Mouse (Mus musculus) yolk sac, embryonic 10.5 days (tissue): ENCODE data around the gene Sorcs3.

ENCODE experiments used
- DNase-seq: peaks from one replicate; pipeline ENCODE4 v3.0.0-alpha.2; 2017; ENCODE audit warnings: low spot score

Sorcs3 gene

DNA sequence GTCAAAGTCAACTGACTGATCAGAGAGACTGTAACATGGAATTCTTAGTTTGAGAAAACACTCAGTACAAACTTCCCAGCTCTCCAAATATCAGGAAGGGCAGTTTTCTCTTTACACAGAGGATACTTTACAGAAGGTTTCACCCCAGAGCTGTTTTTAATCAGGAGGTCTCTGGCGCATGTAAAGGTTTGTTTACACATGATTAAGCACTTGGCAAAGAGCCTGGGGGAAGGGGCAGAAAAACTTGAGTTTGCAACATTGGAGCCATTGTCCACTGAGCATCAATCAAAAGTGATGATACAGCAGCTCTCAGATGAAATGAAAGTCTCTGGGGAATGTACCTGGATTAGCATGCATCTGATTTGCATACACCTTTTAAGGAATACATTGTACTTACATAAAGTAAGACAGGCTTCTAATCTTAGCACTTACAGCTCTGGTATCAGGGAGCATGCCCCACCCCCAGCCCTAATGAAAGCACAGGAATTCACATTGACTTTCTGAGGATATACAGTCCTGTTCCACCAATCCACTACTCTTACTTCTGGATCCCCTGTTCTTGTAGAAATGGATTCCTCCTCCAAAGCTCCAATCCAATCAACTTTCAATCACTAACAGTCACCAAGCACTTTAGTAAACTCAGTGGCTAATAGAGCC, 500.6 kb downstream of the Sorcs3 start:
- DNase-seq, result peak; percentile 22

DNA sequence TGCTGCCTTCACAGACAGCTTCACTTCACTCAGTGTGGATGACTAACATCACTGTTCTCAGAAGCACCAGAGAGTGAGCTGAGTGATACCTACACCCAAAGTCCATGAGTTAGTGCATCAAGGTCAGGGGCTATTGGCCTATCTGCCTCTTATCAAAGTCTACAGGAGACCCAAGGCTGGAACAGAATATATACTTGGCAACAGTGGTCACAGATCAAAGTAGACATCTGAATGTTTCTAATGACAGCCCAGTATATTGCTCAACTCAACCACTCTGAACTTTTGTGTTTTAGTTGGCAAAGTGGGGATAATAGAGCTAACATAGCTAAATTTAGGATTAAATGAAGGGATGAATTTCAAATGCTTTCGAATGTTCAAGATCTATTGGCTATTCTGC, 501.1 kb downstream of the Sorcs3 start:
- DNase-seq, result no peak

DNA sequence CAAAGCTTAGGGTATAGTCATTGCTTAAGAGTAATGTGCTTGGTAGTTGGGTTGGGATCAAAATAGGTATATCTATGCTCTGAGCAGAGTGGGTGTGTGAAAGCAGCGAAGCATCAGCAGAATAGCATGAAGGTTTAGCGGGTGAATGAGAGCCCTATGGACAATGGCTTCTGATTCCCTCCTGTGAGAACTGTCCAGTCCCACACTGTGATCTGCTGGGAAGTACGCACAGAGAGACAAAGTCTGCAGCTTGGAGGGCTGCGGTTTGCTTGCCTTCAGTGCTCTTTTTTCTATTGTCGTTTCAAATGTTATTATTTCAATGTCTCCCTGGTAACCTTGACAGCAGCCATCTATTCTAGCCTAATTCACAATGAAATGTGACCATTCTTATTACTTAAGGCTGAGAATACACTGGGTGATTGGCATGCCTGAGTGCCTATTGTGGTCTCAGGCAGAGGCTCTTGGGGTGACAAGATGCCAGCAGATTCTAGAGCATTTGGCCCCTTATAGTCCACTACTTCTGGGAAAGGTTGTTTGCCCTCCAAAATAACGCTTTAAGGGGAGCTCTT, 520.1 kb downstream of the Sorcs3 start:
- no peak for DNase-seq

DNA sequence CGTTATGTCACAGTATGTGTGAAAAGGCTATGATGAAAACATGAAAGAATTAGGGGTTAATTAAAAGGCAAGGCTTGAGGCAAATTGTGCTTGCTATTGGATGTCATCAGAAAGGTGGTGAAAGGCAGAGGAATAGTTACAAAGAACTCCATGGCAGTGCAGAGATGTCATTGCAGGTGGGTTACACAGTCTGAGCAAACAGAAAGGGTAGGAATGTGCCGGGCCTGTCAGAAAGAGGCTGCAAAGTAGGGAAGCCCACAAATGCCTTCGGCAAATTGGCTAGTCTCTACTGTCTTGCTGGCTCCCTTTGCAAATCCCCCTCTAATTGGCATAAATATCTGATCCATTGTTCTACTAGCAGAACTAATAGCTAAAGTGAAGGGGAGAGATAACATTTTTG, 521.2 kb downstream of the Sorcs3 start:
- DNase-seq, result no peak

DNA sequence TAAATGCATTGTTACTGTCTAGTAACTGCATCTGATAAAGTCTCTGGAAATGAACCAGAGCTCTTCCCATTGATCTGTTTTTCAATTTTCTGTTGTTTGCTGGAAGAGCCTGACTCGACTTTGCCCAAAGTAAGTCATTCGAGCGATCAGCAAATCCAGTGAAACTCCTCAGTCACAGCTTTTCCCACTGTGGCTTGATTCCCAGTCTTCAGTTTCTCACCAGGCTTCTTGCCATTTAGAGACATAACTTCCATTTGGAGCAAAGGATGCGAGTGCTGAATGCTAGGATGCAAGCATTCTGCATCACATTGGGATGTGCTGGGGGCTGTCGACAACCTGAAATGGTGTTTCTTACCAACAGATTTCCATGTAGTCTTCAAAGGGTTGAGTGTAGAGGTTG, 521.8 kb downstream of the Sorcs3 start:
- DNase-seq, result no peak

DNA sequence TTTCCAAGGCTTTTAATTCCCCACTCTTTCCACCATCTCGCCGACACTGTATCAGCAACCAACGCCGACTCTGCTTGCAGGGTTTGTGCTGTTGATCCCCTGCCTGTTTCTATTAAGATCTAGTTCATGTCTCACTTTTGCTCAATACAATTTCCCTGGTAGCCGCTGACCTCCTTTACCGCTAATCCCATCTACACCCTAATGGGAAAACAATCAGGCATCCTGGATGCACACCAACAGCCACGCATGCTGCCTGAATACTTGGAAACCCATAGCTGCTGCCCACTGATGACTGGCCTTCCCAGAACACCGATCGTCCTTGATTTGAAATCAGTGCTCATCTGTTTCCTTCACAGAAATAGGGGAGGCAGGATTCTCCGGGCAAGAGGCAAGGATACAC, 525.9 kb downstream of the Sorcs3 start:
- DNase-seq, result no peak

DNA sequence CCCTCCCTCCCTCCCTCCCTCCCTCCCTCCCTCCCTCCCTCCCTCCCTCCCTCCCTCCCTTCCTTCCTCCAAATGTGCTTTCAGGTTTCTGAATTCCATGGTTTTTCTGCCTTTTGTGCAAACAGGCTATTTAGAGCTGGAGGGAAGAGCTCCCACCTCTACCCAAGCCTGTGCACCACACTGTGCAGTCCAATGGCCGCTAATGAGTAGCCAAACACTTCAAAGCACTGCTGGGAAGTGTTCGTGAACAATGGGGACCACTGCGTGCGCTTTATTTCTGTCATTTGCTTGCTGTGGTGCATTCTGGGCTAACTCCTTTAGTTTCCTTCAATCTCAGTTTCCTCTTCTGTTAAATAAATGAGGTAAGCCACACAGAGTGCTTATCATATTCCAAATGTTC, 528.5 kb downstream of the Sorcs3 start:
- DNase-seq, result no peak

DNA sequence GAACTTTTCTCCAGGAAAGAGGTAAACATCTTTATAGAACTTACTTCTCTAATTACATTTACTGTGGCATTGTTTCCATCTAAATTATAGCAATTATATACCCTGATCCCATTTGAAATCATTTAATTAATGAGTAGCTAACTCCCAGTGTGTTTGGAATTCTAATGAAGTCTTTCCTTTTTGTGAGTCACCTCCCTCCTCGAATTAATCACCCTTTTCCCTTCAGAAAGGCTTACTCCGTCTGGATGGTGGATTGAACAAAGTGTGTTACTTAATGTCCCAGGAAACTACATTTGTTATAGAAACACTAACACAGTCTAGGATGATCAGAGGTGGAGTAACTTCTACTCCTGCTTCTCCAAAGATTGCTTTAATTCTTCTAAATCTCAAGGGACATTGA, 531.7 kb downstream of the Sorcs3 start:
- DNase-seq, result no peak

DNA sequence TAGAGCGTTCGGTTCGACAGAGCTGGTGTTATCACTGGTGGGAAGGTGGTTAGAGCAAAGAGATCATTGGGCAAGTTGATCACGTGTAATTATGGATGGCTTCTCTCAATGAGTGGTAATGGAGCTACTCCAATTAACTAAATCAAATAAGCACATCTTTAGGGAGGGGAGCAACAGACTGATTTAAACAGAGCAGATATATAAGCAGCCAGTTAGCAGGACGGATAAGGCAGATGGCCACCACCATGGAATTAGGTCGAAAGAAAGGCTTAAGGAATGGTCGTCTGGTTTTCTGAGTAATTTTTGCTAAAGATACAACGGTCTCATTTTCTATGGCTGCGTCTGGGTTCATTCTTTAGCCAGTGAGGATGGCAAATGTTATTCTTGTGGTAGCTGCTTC, 549.3 kb downstream of the Sorcs3 start:
- no peak for DNase-seq

DNA sequence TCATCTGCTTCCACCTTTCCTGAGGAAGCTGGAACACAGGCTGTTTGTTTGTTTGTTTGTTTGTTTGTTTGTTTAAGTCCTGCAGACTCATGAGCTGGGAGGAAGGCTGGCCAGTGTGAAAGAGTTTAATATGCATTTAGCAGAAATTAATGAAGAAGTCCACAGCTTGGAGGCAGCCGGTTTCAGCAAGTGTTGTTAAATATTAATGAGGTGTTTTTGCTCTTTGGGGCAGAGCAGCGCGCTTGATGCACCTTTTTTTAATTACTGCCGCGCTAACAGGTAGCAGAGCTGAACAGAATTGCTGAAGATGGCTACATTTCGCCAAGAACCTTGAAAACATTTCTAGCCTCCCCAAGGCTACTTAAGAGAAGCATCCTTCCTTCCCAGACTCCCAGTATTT, 551.0 kb downstream of the Sorcs3 start:
- DNase-seq, result no peak

DNA sequence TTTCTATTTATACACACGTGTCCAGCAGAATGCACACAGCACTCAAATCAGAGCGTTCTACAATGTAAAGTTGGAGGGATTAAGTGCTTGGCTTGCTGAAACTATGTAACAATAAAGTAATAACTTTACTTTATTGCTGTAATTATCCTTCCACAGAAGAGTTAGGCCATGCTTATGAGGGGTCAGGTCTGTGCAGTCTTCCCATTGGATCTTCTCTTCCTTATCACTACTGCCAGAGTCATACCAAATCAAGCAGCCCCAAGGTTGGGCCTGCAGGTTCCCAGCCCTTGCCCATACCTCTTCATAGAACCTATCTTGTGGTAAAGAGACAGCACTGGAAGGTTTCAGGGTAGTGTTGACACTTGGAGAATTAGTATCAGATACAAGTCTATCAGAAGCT, 560.7 kb downstream of the Sorcs3 start:
- no peak for DNase-seq

DNA sequence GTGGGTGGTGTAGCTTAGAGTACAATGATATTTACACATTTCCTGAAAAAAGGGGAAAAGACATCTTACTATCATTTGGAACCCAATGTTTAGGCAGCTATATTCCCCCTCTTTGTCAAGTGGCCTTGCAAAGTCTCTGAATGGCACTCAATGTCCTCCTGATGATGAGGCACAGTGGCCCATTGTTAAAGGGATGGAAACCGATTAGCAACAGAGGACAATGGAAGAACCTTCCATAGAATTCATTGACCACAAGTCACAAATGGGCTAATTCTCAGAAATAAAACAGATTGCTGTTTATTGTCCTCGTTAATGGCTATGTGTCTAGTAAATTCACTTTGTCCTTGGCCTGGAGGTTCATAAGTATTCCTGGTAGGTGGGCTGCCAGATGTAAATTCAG, 565.7 kb downstream of the Sorcs3 start:
- no peak for DNase-seq

DNA sequence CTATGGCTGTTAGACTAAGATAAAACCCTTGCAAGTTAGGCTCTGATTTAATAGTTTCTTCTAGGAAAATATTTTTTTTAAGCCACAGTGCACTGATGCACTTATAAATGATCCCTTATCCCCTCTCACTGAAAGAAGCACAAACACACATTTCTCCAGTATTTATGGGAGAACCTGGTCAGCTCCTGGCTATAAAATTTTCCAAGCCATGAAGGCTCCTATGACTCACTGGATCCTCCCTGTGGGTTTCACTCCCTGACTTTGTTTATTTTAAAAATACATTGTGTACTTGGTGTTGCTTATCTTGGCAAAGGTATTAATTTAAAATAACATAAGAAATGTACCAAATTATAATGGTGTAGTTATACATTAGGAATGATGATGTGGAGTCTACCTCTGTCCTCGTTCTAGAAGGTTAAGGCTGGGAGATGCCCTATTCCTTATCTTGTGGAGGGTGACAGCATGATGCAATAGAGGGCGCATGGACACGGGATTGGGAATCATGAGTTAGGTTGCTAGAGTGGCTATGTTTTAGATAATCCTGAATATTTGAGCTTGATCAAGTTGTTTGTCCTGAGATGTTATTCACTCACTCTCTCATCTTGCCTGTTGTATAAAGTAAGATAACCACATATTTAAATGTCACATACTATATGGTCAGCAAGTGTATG, 573.4 kb downstream of the Sorcs3 start:
- DNase-seq, result no peak

DNA sequence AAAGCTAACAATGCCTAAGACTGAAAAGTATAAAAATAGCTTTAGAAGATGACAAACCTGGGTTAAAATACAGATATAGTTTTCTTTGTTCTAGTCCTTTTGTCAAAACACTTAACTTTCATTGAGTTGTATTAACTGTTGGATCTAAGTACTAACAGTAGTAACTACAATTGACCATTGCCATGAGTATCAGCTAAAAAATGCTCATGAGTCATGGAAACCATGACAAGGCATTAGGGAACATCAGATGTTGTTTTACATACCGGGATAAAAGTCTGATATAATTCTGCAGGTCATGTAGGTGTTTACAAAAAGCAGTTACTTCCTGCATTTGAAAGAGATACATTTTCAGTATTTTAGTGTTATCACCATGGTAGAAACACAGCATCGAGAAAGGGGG, 575.0 kb downstream of the Sorcs3 start:
- DNase-seq, result no peak

DNA sequence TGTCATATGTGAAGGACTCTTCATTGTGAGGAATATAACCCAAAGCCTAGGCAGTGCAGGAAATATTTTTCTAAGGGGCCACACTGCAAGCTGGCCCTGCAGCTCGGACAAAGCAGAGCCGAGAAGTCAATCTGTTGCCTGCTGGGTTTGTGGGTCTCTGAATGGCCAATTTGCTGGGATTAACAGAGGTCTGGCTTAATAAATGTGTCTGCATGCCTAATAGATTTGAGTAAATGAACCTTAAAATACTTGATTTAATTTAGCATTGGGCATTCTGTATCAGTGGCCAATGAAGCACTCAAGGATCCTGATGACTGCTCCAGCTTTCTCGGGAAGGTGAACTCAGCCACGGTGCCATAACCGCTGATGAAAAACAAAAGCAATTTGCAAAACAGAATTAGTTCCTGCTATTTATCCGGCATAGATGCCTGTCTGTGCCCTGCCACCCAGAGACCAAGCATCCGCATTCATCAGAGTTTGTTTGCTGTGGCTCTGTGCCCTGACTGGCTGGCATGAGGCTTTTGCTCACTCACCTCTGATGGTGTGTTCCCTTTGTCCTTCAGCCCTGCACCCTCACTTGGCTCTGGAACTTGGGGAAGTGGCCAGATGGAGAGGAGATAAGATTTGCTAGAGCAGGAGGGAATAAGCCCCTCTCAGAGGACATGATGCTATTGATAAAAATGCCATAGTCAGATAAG, 576.3 kb downstream of the Sorcs3 start:
- no peak for DNase-seq

DNA sequence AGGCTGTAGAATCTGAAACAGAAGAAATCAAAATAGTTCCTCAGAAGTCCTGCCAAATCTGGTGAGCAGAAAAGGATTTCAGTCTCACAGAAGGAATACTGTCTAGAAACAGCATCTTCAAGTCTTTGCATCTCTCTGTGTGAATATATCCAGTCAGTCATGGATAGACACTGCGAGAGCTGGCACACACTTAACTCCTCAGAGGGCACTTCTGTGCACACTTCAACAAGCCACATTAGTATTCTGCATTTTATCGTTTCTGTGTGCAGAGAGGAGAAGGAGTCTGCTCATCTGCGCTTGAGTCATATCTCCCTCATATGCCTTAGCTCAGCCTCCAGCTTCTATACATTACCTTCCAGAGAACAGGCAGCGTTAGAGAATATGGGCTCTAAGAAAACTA, 581.4 kb downstream of the Sorcs3 start:
- no peak for DNase-seq

DNA sequence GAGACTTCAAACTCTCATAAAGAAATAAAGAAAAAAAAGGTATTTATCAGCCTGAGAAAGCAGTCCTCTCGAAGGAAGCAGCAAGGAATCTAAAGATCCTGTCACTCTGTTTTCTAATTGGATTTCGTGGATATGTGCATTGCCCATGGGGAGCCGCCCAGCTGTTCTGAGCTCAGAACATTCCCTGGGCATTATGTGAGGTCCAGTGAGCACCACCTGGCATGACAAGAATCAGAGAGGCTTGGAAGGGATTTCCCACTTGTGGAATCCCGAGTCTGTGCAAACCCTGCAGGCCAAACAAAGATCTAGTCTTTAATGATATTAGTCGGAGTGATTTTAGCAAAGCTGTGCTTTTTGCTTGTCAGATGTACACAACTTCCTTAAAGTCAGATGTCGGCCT, 598.7 kb downstream of the Sorcs3 start:
- no peak for DNase-seq

DNA sequence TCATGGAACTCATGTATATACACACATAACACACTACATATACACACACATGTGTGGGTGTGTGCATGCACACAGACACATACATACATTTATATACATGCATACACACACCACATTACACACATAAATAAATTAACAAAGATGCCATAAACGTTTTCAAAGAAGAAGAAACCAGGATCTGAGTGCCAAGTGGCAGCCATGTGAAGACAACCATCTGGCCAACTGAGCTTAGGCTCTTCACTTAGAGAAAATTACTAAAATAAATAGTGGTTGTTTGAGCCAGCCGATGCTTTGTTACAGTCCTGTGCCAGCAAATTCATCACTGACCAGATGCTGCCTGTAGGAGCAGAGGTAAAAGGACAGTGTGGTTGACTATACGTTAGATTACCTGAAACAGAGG, 605.7 kb downstream of the Sorcs3 start:
- no peak for DNase-seq

DNA sequence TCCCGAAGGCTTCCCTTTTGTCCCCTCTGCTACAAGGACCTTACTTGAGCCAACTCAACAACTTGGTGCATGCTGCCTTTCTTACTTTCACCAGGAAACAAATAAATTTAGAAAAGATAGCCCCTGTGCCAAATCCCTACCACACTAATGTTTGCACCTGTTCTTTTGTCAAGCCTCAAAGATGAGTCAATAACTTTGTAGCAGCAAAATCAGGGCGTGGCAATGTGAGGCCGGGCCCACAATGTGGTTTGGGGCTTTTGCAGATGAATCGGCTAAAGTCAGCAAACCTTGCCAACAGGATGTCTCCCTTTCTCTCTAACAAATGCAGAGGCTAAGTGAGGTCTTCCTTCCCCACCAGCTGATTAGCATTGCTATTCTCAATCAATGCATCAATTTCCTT, 608.0 kb downstream of the Sorcs3 start:
- no peak for DNase-seq

DNA sequence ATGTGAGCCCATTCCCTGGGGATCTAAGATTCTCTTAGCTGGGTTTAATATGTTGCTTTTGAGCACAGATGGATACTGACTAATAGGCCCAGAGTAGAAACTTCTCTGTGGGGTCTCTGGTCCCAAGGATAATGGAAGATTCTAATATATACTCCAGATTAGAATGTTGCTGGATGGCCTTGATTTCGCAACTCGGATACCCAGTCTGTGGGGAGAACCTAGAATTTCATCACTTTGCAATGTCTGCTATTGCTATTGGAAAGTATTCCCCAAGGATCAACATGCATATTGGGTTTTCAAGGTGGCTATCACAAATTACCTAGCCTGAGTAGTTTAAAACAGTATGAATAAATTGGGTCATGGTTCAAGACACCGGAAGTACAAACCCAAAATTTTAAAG, 609.2 kb downstream of the Sorcs3 start:
- DNase-seq, result no peak

DNA sequence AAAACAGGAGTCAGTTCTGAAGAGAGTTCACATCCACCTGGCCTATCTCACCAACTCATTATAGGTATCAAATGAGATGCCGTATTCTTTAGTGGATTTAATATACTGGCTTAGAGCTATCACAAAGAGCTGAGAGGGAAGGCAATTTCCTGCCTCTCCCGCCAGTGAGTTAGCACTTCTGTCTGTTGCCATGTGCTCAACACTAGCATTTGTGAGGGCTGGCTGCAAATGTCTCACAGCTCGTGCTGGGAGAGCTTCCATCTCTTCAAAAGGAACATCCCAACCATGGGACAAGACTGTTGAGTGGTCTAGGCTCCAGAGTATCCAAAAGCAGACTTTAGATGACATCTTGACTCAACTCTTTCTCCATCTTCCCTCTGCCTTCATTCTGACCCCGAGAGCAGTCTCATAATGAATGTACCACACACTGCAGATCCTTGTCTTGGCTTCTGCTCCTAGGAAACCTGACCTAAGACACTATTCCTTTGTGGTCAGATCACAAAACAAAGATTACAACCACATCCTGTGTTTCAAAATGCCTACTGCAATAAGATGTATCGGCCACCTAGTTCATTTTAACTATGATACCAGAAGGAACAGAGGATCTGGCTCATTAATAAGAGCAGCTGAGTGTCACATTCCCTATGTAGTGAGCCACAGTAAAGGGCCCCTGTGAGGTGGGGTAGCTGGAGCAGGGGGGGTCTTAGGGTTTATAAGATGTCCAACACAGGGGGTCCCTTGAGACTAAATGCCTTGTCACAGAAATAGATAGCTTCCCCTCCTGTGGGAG, 614.9 kb downstream of the Sorcs3 start:
- DNase-seq, result no peak

DNA sequence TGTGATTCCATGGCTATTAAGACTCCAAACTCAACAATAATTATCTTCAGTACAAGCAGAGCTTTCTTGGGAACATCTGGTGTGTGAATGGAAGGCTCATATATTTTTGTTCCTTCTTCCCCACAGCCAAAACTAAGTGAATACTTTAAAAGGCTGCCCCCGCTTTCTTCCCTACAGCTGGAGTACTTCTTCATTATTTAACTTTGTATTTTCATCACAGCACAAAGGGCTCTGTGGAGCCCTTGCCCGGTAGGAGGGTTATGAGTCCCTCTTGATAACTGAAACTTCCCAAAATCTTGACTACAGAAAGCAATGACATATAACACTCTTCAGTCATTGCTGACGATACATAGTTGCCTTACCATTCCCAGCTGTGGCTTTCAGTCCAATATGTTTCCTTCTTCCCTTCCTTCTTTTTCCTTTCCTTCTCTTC, 615.5 kb downstream of the Sorcs3 start:
- DNase-seq, result no peak
